In genomic region chr11:57802511-57802870, GRCm38 (mm10) we compare ENCODE assay signal across 8 mouse cellular contexts. TPM values are rescaled to one million over a fixed set of nuclear protein-coding genes. Genes with fewer than 3 reads are reported as not detected.
DNase-seq lines count a peak whose midpoint lies in the region; ATAC-seq and TF ChIP-seq lines count a peak whose summit lies in the region.

No protein-coding gene starts in this region.

- H3K4me3 ChIP-seq in left cerebral cortex, adult 2 months: peak overlapping the region; percentile 91
- peak overlapping the region; percentile 95 for H3K4me3 ChIP-seq in embryonic facial prominence, embryonic 10.5 days
- peak overlapping the region; percentile 87 for H3K4me3 ChIP-seq in midbrain, embryonic 11.5 days (ENCODE audit: low read depth, low read length)

- H3K36me3 ChIP-seq in embryonic facial prominence, embryonic 10.5 days (replicated peaks): peaks cover 21% of the 10 kb centered on the region
- H3K36me3 ChIP-seq in midbrain, embryonic 11.5 days (ENCODE audit: control insufficient read depth, insufficient read depth, low read length): no peaks in the 10 kb centered on the region

- H3K4me2 ChIP-seq in midbrain, embryonic 11.5 days: peak overlapping the region; percentile 70

- peak in 1 of 2 experiments; percentile 18 for DNase-seq in left cerebral cortex, adult 2 months (ENCODE audit: extremely low spot score in 1 of 2, low spot score in 2 of 2)
- no peak for DNase-seq in left cerebral cortex, postnatal 10 days (ENCODE audit: extremely low spot score in 1 of 2, low spot score in 2 of 2)
- peak; percentile 37 for DNase-seq in NIH3T3 (ENCODE audit: low read depth)
- peak; percentile 36 for DNase-seq in embryonic facial prominence, embryonic 10.5 days (ENCODE audit: low spot score)
- DNase-seq in induced T-regulatory cell, adult 2 months (ENCODE audit: low read depth): peak; percentile 60
- no peak for DNase-seq in midbrain, embryonic 11.5 days (ENCODE audit: low spot score, missing footprints)
- DNase-seq in urinary bladder, postnatal 10 days (ENCODE audit: low spot score): no peak

- WGBS in embryonic facial prominence, embryonic 10.5 days: 0% methylated on average over 18 of the region's 18 CpGs
- WGBS in midbrain, embryonic 11.5 days: under 1% methylated on average over 18 of the region's 18 CpGs

- no peaks in the 10 kb centered on the region for H3K27me3 ChIP-seq in embryonic facial prominence, embryonic 10.5 days (replicated peaks; ENCODE audit: low read depth, poor library complexity, severe bottlenecking)
- H3K27me3 ChIP-seq in midbrain, embryonic 11.5 days (ENCODE audit: control insufficient read depth, insufficient read depth, low read length): no peaks in the 10 kb centered on the region

- peaks cover 30% of the 10 kb centered on the region for H3K4me1 ChIP-seq in embryonic facial prominence, embryonic 10.5 days
- peaks cover 21% of the 10 kb centered on the region for H3K4me1 ChIP-seq in midbrain, embryonic 11.5 days (ENCODE audit: control insufficient read depth, insufficient read depth, low read length)

- no peak for ATAC-seq in midbrain, embryonic 11.5 days (ENCODE audit: low FRiP score)
- ATAC-seq in megakaryocyte progenitor cell, adult 5-6 weeks (replicated peaks; ENCODE audit: poor library complexity): no peak

- peak overlapping the region; percentile 57 for H3K27ac ChIP-seq in left cerebral cortex, adult 2 months
- peak overlapping the region; percentile 89 for H3K27ac ChIP-seq in embryonic facial prominence, embryonic 10.5 days (replicated peaks)
- H3K27ac ChIP-seq in midbrain, embryonic 11.5 days (ENCODE audit: low read depth, low read length): no peak overlapping the region

- H3K9me3 ChIP-seq in embryonic facial prominence, embryonic 10.5 days: no peaks in the 10 kb centered on the region
- H3K9me3 ChIP-seq in midbrain, embryonic 11.5 days (ENCODE audit: control insufficient read depth, low read length): no peaks in the 10 kb centered on the region

- intact Hi-C loops in left cerebral cortex, adult 2 months (cut with DNase I): loop anchor here (10.0 kb wide), 1 partner anchor 302 kb away; the partner anchor contains the start of gene Cnot8
- intact Hi-C loops in left cerebral cortex, postnatal 10 days (cut with DNase I): no loop called here

- peak overlapping the region; percentile 82 for H3K9ac ChIP-seq in midbrain, embryonic 11.5 days (ENCODE audit: low read length)

- TF ChIP-seq CTCF in left cerebral cortex, adult 2 months (IDR thresholded peaks at IDR 0.05): no peak

RNA-seq across cellular contexts. Expression of gene Sap30l, which starts 1.1 kb away (rescaled TPM):
- 10 to 100 TPM; 47.0 to 49.8 TPM for total RNA-seq in left cerebral cortex, adult 2 months (2021)
- 10 to 100 TPM; 38.5 TPM for total RNA-seq in left cerebral cortex, postnatal 10 days (2021)
- polyA plus RNA-seq in embryonic facial prominence, embryonic 10.5 days (2016; fragmentation: Nextera tagmentation; extraction: Ambion mirVana): 12.3 and 13.2 TPM in 2 replicates
- 14.5 and 14.7 TPM in 2 replicates for polyA plus RNA-seq in midbrain, embryonic 11.5 days (2014; fragmentation: Nextera tagmentation; extraction: Ambion mirVana)
- 19.0 and 22.6 TPM in 2 replicates for total RNA-seq in megakaryocyte progenitor cell, adult 5-6 weeks (2015)
- total RNA-seq in megakaryocyte progenitor cell, adult 5-6 weeks (2017): 16.5 and 17.0 TPM in 2 replicates

RNA-seq across cellular contexts. Expression of gene Hand1, which starts 30.1 kb away (rescaled TPM):
- not detected for total RNA-seq in left cerebral cortex, adult 2 months (2021)
- total RNA-seq in left cerebral cortex, postnatal 10 days (2021): not detected
- polyA plus RNA-seq in embryonic facial prominence, embryonic 10.5 days (2016; fragmentation: Nextera tagmentation; extraction: Ambion mirVana): 21.3 and 50.0 TPM in 2 replicates
- polyA plus RNA-seq in midbrain, embryonic 11.5 days (2014; fragmentation: Nextera tagmentation; extraction: Ambion mirVana): not detected in 2 replicates
- total RNA-seq in megakaryocyte progenitor cell, adult 5-6 weeks (2015): not detected in 2 replicates
- not detected in 2 replicates for total RNA-seq in megakaryocyte progenitor cell, adult 5-6 weeks (2017)

Comparison
In these comparisons a context has a peak if more than half of its experiments do, and no peak if none do; other contexts are left out.
1. DNase-seq: peak in NIH3T3 (single experiment), embryonic facial prominence, embryonic 10.5 days (single experiment) and induced T-regulatory cell, adult 2 months (single experiment); none in left cerebral cortex, postnatal 10 days (0 of 2), midbrain, embryonic 11.5 days (single experiment) and urinary bladder, postnatal 10 days (single experiment).
2. Peak in every context shown above with its lines, with median percentiles within 50 percentile points of each other: H3K4me3 ChIP-seq.